Mouse (Mus musculus): ENCODE results near the gene Sez6l. TPM values are rescaled to one million over a fixed set of nuclear protein-coding genes. Genes with fewer than 3 reads are reported as not detected.

Sez6l gene
- total RNA-seq, 4 experiments from 2014 or later = 0.08 to 0.22 (median 0.17) TPM

GRCm38 (mm10) chr5:112533312-112534075, 43.5 kb downstream of the Sez6l start:
- DNase-seq (ENCODE audit: low spot score) = no peak

- no peak for DNase-seq (ENCODE audit: low spot score)
Measured at GRCm38 (mm10) chr5:112532894-112533293, 44.1 kb downstream of the Sez6l start.

- no peak for DNase-seq (ENCODE audit: low spot score)
Measured at GRCm38 (mm10) chr5:112532210-112532609, 44.8 kb downstream of the Sez6l start.

GRCm38 (mm10) chr5:112531111-112531510, 45.9 kb downstream of the Sez6l start:
- DNase-seq (ENCODE audit: low spot score) = no peak

GRCm38 (mm10) chr5:112526936-112527335, 50.0 kb downstream of the Sez6l start:
- DNase-seq (ENCODE audit: low spot score) = no peak

GRCm38 (mm10) chr5:112526435-112526834, 50.5 kb downstream of the Sez6l start:
- no peak for DNase-seq (ENCODE audit: low spot score)

GRCm38 (mm10) chr5:112525980-112526379, 51.0 kb downstream of the Sez6l start:
- no peak for DNase-seq (ENCODE audit: low spot score)

GRCm38 (mm10) chr5:112525271-112525670, 51.7 kb downstream of the Sez6l start:
- DNase-seq (ENCODE audit: low spot score) = no peak

GRCm38 (mm10) chr5:112523796-112524195, 53.2 kb downstream of the Sez6l start:
- no peak for DNase-seq (ENCODE audit: low spot score)

GRCm38 (mm10) chr5:112523331-112523730, 53.7 kb downstream of the Sez6l start:
- DNase-seq (ENCODE audit: low spot score) = no peak

- no peak for DNase-seq (ENCODE audit: low spot score)
Measured at GRCm38 (mm10) chr5:112521703-112522527, 55.1 kb downstream of the Sez6l start.

GRCm38 (mm10) chr5:112520826-112521702, 55.9 kb downstream of the Sez6l start:
- DNase-seq (ENCODE audit: low spot score) = no peak

- no peak for DNase-seq (ENCODE audit: low spot score)
Measured at GRCm38 (mm10) chr5:112518773-112519172, 58.2 kb downstream of the Sez6l start.

GRCm38 (mm10) chr5:112517454-112517853, 59.5 kb downstream of the Sez6l start:
- DNase-seq (ENCODE audit: low spot score) = no peak

- no peak for DNase-seq (ENCODE audit: low spot score)
Measured at GRCm38 (mm10) chr5:112516527-112516926, 60.5 kb downstream of the Sez6l start.

- DNase-seq (ENCODE audit: low spot score) = no peak
Measured at GRCm38 (mm10) chr5:112510351-112510750, 66.6 kb downstream of the Sez6l start.

- DNase-seq (ENCODE audit: low spot score) = no peak
Measured at GRCm38 (mm10) chr5:112509916-112510315, 67.1 kb downstream of the Sez6l start.

GRCm38 (mm10) chr5:112505595-112505994, 71.4 kb downstream of the Sez6l start:
- no peak for DNase-seq (ENCODE audit: low spot score)

GRCm38 (mm10) chr5:112501384-112501783, 75.6 kb downstream of the Sez6l start:
- DNase-seq (ENCODE audit: low spot score) = no peak

GRCm38 (mm10) chr5:112499918-112500682, 76.9 kb downstream of the Sez6l start:
- DNase-seq (ENCODE audit: low spot score) = no peak
